Mouse (Mus musculus) spleen, postnatal 10 days (tissue): Measurements from ENCODE around the gene 3110009E18Rik.

Source experiments
- DNase-seq, 2 experiments: peaks; one replicate each; pipeline ENCODE4 v3.0.0; 2021 to 2022; ENCODE audit warnings: low spot score in 2 of 2

The 3110009E18Rik gene

GRCm38 (mm10) chr1:120101227-120101609, 19.8 kb upstream of the 3110009E18Rik start:
- no peak for DNase-seq

- DNase-seq, result no peak
Measured at GRCm38 (mm10) chr1:120105556-120105959, 15.4 kb upstream of the 3110009E18Rik start.

- no peak for DNase-seq
Measured at GRCm38 (mm10) chr1:120109741-120110432, 11.1 kb upstream of the 3110009E18Rik start.

GRCm38 (mm10) chr1:120111766-120112165, 9.2 kb upstream of the 3110009E18Rik start:
- no peak for DNase-seq

- no peak for DNase-seq
Measured at GRCm38 (mm10) chr1:120112251-120113187, 8.5 kb upstream of the 3110009E18Rik start.

- DNase-seq, result no peak
Measured at GRCm38 (mm10) chr1:120115671-120116081, 5.3 kb upstream of the 3110009E18Rik start.

- no peak for DNase-seq
Measured at GRCm38 (mm10) chr1:120116106-120116505, 4.9 kb upstream of the 3110009E18Rik start.

- DNase-seq, result no peak
Measured at GRCm38 (mm10) chr1:120118854-120119253, 2.1 kb upstream of the 3110009E18Rik start.

- no peak for DNase-seq
Measured at GRCm38 (mm10) chr1:120119389-120119788, 1.6 kb upstream of the 3110009E18Rik start.

GRCm38 (mm10) chr1:120120141-120120968, 632 bp upstream of the 3110009E18Rik start:
- DNase-seq, result no peak

- no peak for DNase-seq
Measured at GRCm38 (mm10) chr1:120121930-120122530, 1.0 kb downstream of the 3110009E18Rik start.

GRCm38 (mm10) chr1:120122634-120123383, 1.8 kb downstream of the 3110009E18Rik start:
- no peak for DNase-seq

- DNase-seq, result no peak
Measured at GRCm38 (mm10) chr1:120124839-120125238, 3.9 kb downstream of the 3110009E18Rik start.

- DNase-seq, result no peak
Measured at GRCm38 (mm10) chr1:120125471-120125870, 4.5 kb downstream of the 3110009E18Rik start.

GRCm38 (mm10) chr1:120126318-120126717, 5.3 kb downstream of the 3110009E18Rik start:
- DNase-seq, result no peak

- no peak for DNase-seq
Measured at GRCm38 (mm10) chr1:120132376-120132775, 11.4 kb downstream of the 3110009E18Rik start.

GRCm38 (mm10) chr1:120135934-120136786, 15.2 kb downstream of the 3110009E18Rik start:
- DNase-seq, result no peak

GRCm38 (mm10) chr1:120138923-120139540, 18.0 kb downstream of the 3110009E18Rik start:
- no peak for DNase-seq

GRCm38 (mm10) chr1:120140144-120140693, 19.2 kb downstream of the 3110009E18Rik start:
- no peak for DNase-seq
